Mouse (Mus musculus) CD4-positive, CD25-positive, alpha-beta regulatory T cell (primary cell): ENCODE results near the gene Gucy2e. TPM values are rescaled to one million over a fixed set of nuclear protein-coding genes. Genes with fewer than 3 reads are reported as not detected.

Experiments
- polyA plus RNA-seq: library from polyadenylated mRNA; unstranded; fragments of 100-300 nt; shearing (Covaris generic); gene quantifications from one replicate; pipeline ENCODE4 v1.2.1, GENCODE M21; 2017

Gene Gucy2e
- 0.19 TPM for polyA plus RNA-seq

DNA sequence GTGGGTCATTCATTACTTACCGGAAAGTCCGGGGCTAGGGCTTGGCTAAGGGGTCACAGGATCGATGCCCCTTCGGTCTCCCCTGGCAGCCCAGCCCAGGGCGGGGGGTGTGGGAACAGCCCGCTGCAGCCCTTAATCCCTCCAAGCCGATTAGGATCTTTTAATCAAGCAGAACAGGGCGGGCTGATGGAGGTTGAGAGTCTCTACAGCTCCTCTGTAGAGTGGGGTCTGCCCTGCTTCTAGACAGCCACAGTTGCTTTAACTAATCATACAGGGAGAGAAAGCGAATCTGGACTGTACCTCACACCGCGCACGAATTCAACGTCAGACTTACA lies at the start of gene Gucy2e:
Gucy2e (minus strand) TSS at position 111 of the 335 bp plus-strand sequence.

GRCm38 (mm10) chr11:69197743-69198142 lies 39.1 kb downstream of the Gucy2e start, which contains the start of gene Alox8:
Gene Alox8 (minus strand): TSS chr11:69197843.

Other genes with a start within 250 kb of the Gucy2e start
- gene Pfas, start 228.6 kb downstream of the Gucy2e start, polyA plus RNA-seq = 3.8 TPM
- gene Ctc1, start 221.1 kb downstream of the Gucy2e start, polyA plus RNA-seq = 23.1 TPM
- 4.2 TPM for gene Aurkb, start 191.4 kb downstream of the Gucy2e start, polyA plus RNA-seq
- gene Borcs6, start 177.3 kb downstream of the Gucy2e start, polyA plus RNA-seq = 7.2 TPM
- gene Tmem107, start 166.2 kb downstream of the Gucy2e start, polyA plus RNA-seq = 1.7 TPM
- gene Vamp2, start 148.5 kb downstream of the Gucy2e start, polyA plus RNA-seq = 139 TPM
- gene Per1, start 141.8 kb downstream of the Gucy2e start, polyA plus RNA-seq = 8.9 TPM
- gene Hes7, start 116.6 kb downstream of the Gucy2e start, polyA plus RNA-seq = not detected
- not detected for gene 9130213A22Rik, start 114.4 kb downstream of the Gucy2e start, polyA plus RNA-seq
- gene Aloxe3, start 111.1 kb downstream of the Gucy2e start, polyA plus RNA-seq = 0.08 TPM
- gene Alox12b, start 80.0 kb downstream of the Gucy2e start, polyA plus RNA-seq = not detected
- gene Alox8, start 39.2 kb downstream of the Gucy2e start, polyA plus RNA-seq = 3.2 TPM
- gene Cntrob, start 86.7 kb upstream of the Gucy2e start, polyA plus RNA-seq = 8.7 TPM
- 96.9 TPM for gene Trappc1, start 86.9 kb upstream of the Gucy2e start, polyA plus RNA-seq
- gene Kcnab3, start 89.2 kb upstream of the Gucy2e start, polyA plus RNA-seq = 1.4 TPM
- gene Rnf227, start 103.4 kb upstream of the Gucy2e start, polyA plus RNA-seq = 2.4 TPM
- gene Chd3, start 132.4 kb upstream of the Gucy2e start, polyA plus RNA-seq = 139 TPM
- gene Naa38, start 158.5 kb upstream of the Gucy2e start, polyA plus RNA-seq = 97.6 TPM
- 25.4 TPM for gene Cyb5d1, start 158.6 kb upstream of the Gucy2e start, polyA plus RNA-seq
- 0.54 TPM for gene Tmem88, start 161.2 kb upstream of the Gucy2e start, polyA plus RNA-seq
- gene Kdm6b, start 176.6 kb upstream of the Gucy2e start, polyA plus RNA-seq = 5.5 TPM